Mouse (Mus musculus) 3134 (cell line): Measurements from ENCODE around the gene Slf1.
"Not testable (repeated sequence)": the region's sequence is repeated elsewhere in the genome, so short reads cannot be mapped to it uniquely, and the experiment has no call there.

Experiments used
- DNase-seq: peaks from one replicate; pipeline ENCODE4 v3.0.0-alpha.2; 2011; ENCODE audit warnings: low spot score; ENCODE audit not compliant: insufficient read length; ENCODE audit errors: extremely low read depth

Gene Slf1

DNA sequence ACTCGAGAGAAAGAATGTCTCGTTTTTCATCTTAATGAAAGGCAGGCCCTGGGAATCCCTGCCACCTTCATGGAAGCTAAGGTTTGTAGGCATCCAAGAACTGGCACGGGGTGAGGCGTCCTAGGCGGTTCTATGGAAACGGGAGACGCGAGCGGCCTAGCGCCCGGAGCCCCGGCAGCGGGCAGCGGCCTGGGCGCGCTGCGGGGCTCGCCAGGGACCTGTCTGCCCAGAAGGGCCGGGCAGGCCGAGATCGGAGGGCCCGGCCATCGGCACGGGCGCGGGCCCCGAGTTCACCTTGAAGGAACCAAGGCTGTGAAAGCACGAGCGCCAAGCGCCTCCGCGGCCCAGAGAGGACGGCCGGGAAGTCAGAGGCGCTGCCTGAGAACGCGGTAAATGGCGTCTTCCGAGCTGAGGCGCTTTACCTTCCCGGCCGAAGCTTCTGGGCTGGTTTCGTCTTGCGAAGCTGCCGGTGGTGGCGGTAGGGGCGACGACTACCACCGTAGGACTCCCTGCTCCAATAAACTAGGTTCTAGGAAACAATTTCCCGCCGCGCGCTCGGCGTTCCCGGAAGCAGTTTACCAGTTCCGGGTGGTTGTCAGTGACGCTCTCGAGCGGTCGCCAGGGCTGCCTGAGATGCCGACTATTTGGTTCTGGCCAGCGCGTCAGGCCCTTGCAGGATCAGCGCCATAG lies at the start of gene Slf1, which contains the start of gene 2210408I21Rik:
Gene Slf1, minus strand, starts transcription at position 543 of the 690 bp plus-strand sequence.
Gene 2210408I21Rik, plus strand, starts transcription at position 610 of the 690 bp plus-strand sequence.
- peak; percentile 84 for DNase-seq

DNA sequence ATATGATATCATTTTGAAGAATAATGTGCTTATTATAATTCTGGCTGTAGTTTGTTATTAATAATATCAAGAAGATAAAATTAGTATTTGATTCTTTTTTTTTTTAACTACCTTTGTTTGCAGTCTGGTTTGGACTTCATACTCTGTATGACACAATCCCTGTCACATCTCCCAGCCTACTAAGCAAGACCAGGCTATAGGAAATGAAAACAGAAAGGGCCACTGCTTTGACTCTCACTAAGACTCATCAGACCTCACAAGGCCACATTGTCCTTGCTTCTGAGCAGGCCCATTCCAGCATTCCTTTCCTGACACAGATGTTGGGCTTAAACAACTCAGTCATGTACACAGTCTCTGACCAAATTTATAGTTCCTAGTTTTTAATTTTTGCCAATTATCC lies 42.7 kb upstream of the Slf1 start:
- no peak for DNase-seq

DNA sequence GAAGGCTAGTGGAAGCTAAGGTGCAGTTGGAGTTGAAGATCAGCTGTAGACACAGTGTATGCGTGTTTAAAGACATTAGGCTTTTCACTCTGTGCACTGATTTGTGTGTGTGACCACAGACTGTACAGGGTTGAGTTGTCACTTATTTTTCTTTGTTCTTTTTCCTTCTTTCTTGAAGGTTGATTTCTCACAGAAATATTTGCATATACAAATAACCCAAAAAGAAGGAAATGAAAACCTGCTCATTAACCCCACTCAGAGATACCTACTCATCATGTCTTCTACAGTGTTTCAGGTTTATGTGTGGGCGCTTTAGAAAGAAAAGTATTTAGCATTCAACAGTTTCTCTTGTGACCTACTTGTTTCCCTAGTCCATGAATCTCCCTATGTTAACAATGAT lies 5.6 kb upstream of the Slf1 start:
- no peak for DNase-seq

DNA sequence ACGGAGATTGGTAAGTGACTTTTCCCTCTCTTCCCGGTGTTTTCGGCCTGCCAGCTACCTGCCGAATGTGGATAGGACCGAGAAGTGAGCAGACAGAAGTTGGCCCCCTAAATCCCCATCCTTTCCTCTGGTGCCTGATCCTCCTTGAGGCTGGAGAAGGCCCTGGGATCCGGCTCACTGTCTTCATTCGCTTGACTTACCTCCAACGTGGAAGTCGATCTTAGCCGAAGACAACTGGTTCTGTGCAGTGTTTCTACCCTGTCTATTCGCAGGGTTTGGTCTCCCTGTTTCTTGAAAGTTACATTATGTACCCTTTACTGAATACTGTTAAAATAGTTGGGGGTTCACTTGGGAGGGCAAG lies 328 bp upstream of the Slf1 start:
- DNase-seq = no peak

DNA sequence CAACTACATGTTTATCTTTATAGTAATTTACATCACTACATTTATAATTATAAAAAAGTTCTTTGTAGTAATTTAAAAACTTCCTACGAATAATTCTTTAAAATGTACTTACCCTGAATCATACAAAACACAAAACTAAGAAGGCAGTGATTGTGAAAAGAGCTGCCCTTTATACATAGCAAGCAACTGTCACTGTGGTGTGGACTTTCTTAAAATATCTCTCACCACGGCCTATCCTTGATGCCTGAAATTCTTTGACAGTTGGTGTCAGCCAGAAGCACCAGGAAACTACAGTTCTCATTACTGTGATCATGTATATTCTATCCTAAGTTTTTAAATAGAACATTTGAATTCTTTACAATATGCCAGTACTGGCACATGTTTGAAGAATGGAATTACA lies 4.1 kb downstream of the Slf1 start:
- DNase-seq = no peak

DNA sequence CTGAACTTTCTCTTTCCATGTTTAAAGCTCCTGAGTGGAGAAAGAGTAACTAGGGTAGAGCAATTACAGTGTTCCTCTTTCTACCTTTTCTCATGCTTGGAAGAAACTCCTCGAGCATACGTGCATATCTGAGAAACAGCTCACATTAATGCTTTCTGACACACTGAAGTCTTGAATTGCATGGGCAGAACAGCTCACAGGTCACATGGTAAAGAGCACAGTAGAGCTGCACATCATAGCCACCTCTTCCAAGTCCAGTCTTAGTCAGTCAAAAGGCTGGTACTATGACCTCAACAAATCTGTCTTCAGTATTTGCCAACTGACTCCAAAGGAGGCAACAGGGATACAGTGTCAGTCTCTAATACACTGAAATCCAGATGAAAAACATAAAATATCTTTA lies 7.0 kb downstream of the Slf1 start:
- DNase-seq = no peak

DNA sequence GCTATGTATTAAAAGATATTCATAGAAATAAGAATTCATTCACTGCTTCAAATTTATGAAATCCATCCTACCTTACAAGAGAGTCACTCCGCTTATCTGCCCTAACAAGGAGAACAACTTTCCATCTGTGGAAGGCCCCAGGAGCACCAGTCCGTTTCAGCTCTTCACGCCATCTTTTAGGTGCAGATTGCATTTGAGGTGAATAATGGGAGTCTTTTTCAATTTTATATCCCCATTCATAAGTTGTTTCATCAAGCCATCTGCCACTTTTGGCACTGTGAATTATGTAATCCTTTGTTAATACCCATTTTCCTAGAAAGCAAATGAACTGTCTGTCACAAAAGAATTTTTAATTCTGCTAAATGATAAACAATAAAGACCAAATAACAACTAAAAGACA lies 10.1 kb downstream of the Slf1 start:
- no peak for DNase-seq

DNA sequence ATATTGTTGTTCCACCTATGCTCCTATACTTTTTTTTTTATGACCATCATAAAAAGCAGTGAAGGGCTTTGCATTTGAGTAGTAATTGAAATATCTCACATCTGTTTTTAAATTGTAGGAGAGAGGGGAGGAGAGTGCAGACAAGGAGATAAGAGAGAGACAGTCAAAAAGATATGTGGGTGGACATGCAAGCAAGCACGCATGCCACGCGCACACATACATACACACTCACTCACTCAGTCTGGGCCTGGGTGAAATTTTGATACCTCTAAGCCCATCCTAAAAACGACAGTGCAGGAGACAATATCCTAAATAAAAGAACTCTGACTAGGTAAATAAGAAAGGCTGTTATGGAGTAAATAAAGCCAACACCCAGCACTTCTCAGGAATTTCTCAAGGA lies 16.6 kb downstream of the Slf1 start:
- DNase-seq = no peak

DNA sequence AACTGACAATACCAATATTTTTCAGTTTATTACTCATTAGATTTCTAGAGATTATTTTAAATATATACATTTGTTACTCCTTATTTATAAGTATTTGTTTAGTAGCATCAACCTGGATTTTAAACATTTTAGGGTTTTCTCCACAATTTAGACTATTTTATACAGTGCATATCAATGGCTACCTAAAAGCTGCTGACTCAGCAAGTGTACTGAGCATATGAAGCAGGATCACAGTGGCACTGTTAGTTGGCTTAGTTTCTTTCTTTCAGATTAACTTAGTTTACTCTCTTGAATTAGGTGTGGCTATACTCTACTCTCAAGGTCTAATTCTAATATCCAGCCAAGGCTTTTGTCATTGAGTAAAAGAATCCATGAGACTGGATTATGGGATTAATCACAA lies 27.5 kb downstream of the Slf1 start:
- no peak for DNase-seq

DNA sequence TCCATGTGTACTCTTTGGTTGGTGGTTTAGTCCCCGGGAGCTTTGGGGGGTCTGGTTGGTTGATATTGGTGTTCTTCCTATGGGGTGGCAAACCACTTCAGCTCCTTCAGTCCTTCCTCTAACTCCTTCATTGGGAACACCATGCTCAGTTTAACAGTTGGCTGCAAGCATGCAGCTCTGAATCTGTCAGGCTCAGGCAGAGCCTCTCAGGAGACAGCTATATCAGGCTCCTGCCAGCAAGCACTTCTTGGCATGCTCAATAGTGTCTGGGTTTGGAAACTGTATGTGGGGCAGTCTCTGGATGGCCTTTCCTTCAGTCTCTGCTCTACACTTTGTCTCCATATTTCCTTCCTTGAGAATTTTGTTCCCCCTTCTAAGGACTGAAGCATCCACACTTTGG lies 42.4 kb downstream of the Slf1 start:
- DNase-seq = not testable (repeated sequence)

DNA sequence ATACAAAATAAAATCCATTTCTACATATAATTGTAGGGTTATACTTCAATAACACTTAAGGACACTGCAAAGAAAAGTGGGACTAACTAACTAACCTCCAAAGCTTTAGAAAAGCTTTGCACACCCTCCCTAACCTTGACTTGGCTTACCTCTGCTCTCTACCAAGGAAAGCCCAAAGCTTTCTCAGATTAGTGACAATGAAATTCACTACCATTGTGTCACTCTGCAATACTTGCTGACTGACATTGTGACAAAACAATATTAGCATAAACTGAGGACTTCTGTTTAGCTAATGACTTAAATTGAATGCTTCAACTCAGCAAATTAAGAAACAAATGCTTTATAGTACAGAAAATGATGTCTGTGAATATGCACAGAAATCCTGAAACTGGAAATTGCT lies 63.2 kb downstream of the Slf1 start:
- no peak for DNase-seq

DNA sequence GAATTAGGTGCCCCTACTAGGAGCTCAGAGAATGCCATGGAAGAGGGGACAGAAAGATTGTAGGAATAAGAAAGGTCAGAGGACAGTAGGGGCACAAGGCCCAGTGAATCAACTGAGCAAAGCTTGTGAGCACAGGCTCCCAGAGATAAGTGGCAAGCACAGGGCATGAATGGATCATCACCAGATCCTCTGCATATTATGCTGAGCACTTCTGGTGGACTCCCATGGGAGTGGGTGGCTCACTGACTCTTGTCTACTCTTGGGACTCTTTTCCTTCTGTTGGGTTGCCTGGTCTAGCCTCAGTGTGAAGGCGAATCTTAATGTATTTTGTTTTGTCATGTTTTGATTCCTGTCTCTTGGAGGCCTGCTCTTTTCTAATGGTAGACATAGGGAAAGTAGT lies 66.4 kb downstream of the Slf1 start:
- DNase-seq = no peak

DNA sequence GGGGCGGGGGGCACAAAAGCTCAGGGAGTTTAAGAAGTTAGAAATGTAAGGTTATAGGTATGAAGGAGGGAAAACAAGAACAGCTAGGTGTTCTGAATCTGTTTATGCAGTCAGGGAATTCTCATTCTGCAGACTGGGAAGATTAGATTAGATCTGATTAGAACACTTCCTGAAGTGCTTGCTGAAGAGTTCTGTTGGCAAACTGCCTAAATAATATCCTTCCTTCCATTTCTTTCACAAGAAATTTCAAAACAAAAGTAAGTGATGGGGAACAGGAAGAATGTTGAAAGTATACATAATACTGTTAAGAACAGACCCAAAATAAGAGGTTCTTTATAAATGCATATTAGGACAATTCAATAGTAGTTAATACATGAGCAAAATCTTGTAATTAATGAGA lies 72.1 kb downstream of the Slf1 start:
- no peak for DNase-seq

DNA sequence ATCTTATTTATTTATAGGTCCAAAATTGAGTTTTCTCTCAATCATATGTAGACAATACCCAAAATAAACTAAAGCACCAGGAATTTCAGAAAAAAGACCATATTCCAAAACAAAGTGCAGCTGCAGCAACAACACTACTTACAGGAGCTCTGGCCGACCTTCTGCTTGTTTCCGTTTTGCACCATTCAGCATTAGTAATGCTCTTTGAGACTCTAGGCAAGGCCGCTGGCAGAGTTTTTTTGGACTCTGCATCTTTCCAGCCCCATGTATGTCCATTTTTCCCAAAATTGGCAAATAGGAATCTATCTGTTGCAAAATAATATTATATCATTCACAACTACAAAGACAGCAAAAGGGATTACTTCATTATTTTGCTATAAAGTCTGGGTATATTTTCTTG lies 85.5 kb downstream of the Slf1 start:
- no peak for DNase-seq

DNA sequence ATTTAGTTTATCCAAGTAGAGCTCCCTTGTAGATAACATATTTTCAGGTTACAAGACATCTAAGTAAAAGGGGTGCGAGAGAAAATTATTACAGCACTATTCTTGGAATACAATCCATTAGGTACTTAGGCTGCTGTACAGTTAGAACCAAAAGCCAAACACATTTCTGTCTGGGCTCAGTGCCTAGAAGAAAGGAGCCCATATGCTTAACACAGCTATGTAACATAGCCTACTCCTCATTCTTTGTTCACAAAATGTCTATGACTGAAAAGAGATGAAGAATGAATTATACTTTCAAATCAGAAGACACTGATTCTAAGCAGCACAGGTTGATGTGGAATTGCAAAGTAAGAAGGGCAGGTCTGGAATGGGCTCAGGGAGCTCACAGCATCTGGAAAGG lies 86.8 kb downstream of the Slf1 start:
- DNase-seq = no peak

DNA sequence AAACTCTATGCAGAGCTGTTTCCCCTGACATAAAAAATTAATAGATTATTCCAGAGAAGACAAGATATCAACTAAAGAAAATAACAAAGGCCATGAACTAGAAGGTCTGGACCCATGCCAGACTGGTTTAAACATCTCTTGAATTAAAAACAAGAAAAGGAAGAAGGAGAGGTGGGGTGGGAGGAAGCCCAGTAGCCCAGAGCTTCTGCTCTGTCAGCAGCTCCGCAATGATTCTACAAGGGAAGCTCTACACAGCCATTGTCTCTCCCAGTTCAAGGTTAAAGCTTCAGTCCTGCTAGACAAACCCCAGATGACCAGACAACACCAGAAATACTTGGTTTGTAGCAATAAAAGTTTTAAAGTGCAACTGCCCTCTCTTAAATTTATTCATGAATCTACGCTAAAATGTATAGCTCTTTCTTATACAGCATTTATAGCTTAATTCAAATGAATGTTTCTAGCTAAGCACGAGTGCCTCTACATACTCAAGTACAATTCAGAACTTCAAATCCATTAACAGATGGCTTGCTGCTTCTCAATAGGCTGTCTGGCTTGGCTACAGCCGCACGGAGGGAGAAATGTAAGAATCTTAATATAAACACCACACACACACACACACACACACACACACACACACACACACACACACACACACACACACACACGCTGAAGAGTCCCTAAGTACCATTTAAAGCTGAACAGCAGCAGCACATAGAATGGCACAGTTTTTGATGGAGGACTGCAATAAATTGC lies 87.9 kb downstream of the Slf1 start:
- DNase-seq = no peak

DNA sequence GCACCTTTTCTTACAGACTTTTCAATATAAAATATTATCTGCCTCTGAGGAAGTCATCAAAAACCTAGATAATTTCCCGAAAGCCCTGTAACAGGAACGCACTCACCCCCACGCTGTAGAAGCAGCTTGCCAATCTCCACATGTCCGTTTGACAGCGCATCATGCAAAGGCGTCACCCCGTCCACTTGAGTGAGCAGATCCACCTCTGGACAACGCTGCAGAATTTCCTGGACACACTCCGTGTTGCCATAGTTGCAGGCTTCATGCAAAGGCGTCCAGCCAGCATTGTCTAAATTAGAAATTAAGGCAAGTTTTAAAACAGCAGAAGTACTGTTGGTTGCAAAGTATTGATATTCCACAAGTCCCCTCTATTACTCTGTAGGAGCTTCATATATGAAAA lies 88.9 kb downstream of the Slf1 start:
- DNase-seq = no peak

DNA sequence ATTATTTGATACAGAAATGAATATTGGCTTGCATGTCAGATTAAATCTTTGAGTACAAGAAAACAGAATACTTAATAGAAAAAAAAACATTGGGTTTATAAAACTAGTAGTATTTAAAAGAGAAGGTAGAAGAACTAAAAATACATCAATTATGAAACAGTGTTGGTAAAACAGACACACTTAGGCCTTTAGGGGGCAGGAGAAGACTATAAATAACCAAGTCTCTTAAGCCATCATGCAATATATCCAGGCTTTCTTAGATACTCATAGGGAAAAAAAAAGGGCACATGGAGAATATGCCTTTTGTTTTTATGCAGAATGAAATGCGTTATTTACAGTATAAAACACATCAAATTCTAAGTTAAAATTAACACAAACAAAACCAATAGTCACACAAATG lies 89.9 kb downstream of the Slf1 start:
- no peak for DNase-seq

DNA sequence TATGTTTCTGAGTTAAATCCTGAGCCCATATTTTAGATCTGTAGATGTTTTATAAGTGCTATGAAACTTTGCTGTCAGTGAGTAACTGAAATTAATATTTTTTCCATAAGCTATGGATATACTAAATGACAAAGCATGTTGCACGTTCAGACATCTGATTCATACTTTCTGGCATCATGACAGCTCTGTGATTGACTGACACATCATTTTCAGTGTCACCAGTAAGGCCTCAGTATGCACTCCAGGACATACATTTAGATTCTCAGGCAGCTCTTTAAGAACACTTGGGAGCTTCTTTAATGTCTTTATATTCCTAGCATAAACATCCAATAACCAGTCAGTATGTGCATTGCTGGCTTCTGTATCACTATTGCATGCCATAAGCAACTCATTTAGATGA lies 91.9 kb downstream of the Slf1 start:
- no peak for DNase-seq

DNA sequence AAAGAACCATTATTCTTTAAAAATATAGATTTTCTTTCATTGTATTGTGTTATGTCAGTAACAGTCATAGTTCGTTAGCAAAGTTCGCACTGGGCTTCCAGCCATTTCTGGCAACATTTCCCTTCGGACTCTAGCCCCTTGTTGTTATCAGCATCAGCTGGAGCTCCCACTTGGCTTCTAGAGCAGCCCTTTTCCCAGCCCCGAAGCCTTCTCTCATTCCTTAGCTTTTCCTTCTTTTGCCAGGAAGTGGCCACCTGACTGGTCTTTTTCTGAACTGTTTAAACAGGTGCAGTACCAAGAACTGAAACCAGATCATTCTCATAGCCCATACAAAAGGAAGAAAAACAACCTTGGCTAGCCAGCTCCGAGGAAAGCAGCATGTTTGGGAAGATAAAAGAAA lies 105.7 kb downstream of the Slf1 start:
- DNase-seq = no peak

DNA sequence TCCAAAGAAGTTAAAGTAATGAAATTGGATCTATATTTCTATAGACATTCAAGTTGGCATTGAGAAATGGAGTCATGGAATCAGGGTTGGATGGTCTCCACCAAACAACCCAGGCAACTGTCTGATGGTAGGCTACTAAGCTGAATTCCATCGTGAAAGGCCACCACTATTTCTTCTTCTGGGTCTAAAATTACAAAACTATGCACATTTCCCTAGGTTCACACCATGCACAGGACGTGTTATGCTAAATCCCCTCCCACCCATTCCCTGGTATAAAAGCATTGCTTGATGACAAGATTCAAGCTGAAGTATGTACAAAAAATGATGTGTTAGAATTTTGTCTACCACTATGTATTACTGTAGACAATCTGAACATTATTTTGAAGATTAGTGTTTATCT lies 116.4 kb downstream of the Slf1 start:
- DNase-seq = no peak

DNA sequence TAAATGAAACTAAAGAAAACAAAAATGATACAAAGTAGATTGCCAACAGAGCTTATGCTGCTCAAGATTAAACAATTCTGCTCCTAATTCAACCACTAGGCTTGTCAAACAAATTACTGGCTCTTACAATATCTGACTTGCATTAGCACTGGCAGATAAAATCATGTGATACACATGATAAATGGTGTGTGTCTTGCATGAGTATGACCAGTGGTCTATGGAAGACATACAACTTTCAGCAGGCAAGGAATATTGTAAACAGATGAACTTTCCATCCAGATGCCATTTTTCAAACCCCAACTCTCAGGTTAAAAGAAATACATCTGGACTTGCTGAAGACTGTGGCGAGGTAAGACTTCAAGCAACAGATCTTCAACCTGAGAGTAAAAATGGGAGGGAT lies 131.6 kb downstream of the Slf1 start:
- no peak for DNase-seq

DNA sequence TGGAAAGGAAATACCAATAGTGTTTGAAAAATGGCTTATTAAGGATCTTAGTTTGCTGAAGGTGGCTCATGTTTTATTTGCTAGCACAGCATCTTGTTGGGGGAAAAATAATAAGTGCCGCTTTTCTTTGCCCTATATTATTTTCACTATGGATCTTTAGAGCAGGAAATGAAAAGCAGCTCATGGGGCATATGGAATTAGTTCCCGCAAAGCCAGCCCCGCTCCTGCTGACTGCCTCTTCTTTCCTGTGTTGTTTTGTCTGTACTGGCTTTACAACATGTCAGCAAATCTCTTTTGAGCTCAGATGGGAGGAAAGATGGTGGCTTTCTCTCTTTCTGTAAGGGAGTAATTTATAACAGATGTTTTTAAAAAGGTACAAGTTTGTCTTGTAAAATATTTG lies 132.6 kb downstream of the Slf1 start:
- no peak for DNase-seq
